Mouse (Mus musculus): ENCODE data around the gene Rps15. TPM values are rescaled to one million over a fixed set of nuclear protein-coding genes. Genes with fewer than 3 reads are reported as not detected.

Gene Rps15
- total RNA-seq, 4 experiments from 2014 or later, result 763 to 919 (median 846) TPM

DNA sequence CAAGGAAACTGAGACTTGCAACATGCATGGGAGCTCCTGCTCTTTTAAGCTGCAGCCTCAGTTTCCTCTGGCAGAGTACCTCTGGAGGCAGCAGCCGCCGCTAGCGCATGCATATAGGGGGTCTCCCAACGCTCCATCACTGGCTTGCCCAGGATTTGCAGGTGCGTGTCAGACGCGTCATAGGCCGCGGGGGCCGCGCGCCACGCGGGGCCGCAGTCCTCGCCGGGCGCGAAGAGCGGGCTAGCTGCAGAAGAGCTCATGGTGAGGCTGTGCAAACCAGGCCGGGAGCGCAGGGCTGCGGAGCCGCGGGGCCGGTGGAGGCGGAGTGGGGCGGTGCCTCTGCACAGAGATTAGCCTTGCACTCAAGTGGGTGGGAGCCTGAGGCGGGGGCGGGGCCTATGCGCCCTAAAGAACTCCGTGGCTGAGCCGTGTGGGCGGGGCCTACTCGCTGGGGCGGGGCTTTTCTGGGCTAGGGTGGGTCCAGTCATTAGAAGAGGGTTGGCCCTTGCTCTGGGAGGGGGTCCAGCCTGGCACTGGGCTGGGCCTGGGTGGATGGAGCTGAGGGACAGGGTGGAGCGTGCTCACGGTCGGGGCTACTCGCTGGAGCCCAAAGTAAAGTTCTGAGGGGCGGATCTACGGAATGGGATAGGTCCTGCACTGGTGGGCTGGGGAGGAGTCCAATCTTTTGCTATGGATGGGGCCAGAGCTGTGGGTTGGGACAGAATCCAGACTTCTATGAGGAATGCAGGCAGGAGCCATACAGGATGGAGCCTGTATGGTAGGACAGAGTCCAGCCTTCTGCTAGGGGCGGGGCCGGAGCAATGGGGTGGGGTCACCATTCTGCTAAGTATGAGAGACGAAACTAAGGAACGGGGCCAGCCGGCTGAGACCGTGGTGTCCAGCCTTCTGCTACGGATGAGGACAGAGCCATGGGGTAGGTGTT, 31.3 kb upstream of the Rps15 start, which contains the start of the genes Gamt and Dazap1:
Gene Gamt, minus strand, starts transcription at position 371 of the 943 bp plus-strand sequence.
Gene Dazap1, plus strand, starts transcription at position 845 of the 943 bp plus-strand sequence.
- peak; percentile 96 for DNase-seq (ENCODE audit: low spot score)

- DNase-seq (ENCODE audit: low spot score), result peak; percentile 98
Observed at GRCm38 (mm10) chr10:80261585-80261968, 30.7 kb upstream of the Rps15 start.

- DNase-seq (ENCODE audit: low spot score), result no peak
Observed at GRCm38 (mm10) chr10:80262169-80262568, 30.1 kb upstream of the Rps15 start.

GRCm38 (mm10) chr10:80262776-80263365, 29.4 kb upstream of the Rps15 start:
- DNase-seq (ENCODE audit: low spot score), result no peak

DNA sequence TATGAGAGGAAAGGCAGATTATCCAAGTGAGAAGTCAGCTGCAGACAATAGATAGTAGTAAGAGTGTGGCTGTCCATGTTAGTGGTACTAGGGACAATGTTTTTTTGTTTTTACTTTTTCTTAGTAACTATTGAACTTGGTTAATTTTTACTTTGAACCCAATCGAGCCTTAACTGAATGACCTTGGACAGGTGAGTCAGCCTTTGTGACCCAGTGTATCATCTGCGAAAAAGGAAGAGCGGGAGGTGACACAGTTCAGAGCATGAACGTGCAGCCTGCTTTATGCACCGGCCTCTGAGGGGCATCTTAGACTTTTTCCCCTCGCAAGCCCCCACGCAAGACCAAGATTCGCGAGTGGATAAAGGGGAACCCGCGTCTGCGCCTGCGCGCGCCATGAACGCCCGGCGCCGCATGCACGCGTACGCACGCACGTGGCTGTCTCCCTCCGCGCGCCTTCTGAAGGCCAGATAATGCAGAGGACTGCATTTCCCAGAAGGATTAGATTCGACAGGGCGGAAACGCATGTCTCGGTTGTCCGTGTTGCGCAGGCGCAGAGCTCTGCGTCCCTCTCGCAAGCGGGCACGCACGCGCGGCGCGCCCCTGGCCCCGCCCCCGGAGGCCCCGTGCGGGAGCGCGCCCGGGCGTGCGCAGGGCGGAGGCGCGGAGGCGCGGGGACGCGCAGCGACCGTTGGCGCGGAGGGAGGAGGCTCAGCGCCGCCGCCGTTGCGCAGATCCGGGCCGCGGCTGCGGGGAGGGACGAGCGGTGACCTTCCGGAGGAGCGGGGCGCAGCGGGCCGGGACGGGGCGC, 27.7 kb upstream of the Rps15 start:
- DNase-seq (ENCODE audit: low spot score), result peak; percentile 98

- no peak for DNase-seq (ENCODE audit: low spot score)
Observed at GRCm38 (mm10) chr10:80265149-80265486, 27.1 kb upstream of the Rps15 start.

- DNase-seq (ENCODE audit: low spot score), result no peak
Observed at GRCm38 (mm10) chr10:80270099-80270498, 22.2 kb upstream of the Rps15 start.

DNA sequence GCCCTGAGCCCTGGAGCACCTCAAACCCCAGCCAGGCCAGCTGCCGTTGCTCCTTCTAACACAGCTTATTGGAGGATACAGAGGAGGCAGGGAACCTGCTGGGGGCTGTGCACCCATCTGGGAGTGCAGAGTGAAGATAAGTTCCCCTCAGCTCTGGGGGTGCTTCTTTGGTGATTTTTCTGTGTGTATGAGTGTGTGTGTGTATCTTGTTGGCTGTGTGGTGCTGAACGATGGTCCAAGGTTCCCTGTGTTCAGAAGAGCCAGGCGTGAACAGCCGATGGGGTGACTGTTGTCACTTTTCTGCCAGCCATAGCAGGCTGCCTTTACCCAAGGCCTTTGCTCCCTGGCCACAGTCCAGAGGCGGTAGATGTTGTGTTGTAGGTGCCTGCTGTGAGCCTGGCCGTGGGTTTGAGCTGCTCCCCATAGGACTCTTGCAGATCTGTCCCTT, 21.5 kb upstream of the Rps15 start:
- no peak for DNase-seq (ENCODE audit: low spot score)

GRCm38 (mm10) chr10:80271186-80271843, 20.9 kb upstream of the Rps15 start:
- no peak for DNase-seq (ENCODE audit: low spot score)

DNA sequence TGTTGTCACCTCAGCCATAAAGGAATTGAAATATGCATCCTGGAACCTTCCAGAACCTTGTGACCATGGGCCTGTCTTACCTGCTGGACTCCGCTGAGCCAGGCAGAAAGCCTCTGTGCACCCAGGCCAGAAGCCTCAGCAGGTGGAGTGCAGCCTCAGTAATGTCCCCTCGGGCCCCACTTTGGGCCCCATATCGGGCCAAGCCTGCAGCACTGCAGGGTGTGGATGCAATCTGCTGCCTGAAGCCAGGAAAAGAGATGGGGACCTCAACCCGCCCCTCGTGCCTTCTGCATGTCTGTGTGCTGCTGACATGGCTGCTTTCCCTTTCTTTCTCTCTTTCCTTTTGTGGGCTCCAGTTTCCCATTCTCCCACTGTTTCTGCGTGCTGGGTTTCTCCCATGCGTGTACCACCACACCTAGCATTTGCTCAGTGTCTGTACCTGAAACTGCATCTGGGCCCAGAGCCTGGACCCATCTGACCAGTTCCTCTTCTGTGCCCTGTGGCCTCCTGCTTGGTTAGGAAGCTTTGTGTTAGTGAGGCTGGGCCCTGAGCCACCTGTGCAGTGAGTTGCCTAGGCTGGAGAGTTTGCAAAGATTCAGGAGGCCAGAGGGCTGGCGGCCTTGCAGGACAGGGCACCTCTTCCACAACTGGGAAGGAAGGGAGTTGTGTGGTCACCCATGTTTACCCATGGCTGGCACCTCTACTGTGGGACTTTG, 20.2 kb upstream of the Rps15 start:
- DNase-seq (ENCODE audit: low spot score), result no peak

GRCm38 (mm10) chr10:80273847-80274246, 18.4 kb upstream of the Rps15 start:
- DNase-seq (ENCODE audit: low spot score), result no peak

DNA sequence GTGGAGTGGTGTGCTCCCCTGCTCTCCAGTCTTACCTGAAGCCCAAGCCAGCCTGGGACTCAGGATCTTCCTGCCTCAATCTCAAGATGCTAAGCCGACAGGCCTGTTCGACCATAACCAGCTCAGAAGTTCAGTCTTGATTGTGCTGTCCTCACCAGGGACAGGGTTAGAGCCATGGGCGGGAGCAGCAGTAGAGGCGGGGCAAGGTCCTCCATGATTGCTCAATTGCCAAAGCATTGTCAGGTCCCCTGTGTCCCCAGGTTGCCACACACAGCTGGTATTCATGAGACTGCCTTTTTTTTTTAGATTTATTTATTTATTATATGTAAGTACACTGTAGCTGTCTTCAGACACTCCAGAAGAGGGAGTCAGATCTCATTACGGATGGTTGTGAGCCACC, 16.0 kb upstream of the Rps15 start:
- no peak for DNase-seq (ENCODE audit: low spot score)

GRCm38 (mm10) chr10:80278390-80278789, 13.9 kb upstream of the Rps15 start:
- no peak for DNase-seq (ENCODE audit: low spot score)

DNA sequence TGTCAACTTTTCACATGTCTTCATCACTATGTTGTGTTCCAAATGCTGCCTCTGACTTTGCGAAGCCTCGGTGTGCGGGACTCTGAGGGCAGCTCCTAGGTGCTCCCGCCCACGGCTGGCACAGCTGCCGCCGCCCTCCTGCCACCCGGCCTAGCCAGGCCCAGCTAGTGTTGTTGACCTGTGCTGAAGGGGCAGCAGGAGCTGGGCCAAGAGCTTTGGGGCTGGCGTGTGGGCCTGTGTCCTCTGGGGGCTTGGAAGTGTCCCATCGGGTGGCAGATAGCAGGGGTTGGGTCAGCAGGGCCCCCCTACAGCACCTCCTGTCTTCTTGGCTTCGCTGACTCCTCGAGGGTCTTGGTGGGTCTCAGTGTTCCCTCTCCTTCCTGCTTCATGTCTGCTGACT, 13.0 kb upstream of the Rps15 start:
- no peak for DNase-seq (ENCODE audit: low spot score)

DNA sequence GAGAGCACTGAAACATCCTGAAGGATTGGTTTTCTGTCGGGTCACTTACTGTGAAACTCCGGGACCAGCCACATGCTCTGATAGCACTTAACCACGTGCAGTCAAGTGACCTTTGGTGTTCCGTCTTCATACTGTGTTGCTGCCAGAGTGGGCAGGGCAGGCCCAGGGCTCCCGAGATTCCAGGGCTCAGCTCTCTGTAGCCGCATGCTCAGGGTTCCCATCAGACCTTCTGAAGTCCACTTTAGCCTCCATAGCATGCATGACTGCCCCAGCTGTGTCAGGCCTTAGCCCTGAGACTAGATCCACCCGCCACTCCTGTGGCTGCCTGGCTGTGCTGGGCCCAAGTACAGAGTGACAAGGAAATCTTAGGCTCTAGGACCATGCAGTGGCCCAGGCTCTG, 10.9 kb upstream of the Rps15 start:
- peak; percentile 64 for DNase-seq (ENCODE audit: low spot score)

GRCm38 (mm10) chr10:80281921-80282371, 10.3 kb upstream of the Rps15 start:
- DNase-seq (ENCODE audit: low spot score), result no peak

DNA sequence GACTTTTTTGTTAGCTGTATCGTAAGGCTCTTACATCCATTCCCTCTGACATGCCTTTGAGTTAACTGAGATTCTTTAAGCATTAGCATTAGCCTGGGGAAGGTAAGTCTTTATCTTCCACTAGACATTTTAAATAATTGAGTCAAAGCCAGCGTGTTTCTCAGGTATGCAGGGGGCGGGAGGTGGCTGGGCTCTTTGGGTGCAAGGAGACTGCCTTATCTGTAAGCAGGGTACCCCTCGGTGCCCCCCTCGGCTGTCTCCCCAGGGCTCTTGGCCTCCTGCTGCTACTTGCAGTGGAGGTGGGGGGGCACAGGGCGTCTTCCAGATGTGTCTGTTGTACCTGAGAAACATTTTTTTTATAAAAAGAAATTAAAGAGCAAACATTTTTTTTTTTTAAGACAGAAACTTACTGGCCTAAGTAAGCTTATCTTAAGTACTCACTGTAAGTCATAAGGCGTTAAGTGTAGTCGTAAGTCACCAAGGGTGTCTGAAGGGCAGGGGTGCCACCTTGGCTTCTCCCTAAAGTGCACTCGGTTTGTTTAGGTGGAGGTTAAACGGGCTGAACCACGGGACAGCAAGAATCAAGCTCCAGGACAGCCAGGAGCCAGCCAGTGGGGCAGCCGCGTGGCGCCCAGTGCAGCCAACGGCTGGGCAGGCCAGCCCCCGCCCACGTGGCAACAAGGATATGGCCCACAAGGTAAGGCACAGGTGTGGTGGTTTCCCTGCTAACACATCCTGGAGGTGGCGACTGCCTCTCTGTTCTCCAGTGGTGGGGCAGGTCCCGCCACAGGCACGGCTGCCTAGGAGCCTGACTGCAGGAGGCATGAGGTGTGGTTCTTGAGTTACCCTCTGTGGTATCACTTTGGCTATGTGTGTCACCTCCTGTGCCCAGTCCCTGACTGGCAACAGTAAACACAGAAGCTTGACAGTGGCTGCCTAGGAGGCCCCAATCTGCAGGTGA, 9.5 kb upstream of the Rps15 start:
- DNase-seq (ENCODE audit: low spot score), result no peak

DNA sequence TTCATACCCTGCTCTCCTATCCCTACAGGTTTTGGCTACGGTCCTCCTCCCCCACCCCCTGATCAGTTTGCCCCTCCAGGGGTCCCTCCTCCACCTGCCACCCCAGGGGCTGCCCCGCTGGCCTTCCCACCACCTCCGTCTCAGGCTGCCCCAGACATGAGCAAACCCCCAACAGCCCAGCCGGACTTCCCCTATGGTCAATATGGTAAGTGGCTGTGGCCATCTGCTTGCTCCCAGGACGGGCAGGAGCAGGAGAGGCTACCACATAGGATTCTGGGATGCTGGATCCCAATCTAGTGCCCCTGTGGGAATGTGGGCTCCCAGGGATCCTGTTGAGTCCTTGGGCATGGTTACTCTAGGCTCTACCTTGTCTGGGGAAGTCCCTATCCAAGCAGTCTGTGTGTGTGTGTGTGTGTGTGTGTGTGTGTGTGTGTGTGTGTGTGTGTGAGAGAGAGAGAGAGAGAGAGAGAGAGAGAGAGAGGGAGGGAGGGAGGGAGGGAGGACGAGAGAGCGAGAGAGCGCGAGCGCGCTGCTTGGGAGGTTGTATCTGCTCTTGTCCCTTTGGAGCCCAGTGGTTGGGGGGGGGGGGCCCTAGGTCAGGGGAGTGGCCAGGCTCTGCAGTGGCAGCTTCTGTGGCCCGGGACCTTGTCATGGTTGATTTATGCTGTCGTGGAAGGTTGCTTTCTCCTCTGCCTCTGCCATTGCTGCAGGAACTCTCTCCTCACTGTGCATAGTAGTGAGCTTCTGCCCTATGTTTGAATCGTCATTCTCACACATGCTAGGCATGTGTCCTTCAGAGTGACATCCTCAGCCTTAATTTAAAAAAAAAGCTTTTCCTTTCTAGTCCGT, 6.8 kb upstream of the Rps15 start:
- DNase-seq (ENCODE audit: low spot score), result no peak

DNA sequence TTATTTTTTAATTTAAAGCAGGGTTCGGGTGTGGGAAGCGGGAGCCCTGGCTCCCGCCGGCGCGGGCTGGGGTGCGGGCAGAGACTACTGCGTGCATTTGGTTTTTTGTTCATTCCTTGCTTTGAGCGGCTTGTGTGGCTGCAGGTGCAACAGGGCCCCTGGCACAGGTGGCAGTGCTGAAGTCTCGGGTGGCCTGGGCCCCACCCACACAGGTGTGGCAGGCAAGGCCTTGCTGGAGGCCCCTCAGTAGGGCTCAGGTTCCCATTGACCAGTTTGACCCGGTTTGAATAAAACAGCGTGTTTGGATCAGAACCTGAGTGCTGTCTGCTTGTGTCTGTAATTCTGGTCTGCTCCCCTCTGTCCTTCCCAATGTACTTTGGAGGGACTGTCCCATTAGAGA, 4.2 kb upstream of the Rps15 start:
- DNase-seq (ENCODE audit: low spot score), result no peak

Measured in heart, adult 8-10 months (tissue).